Mouse (Mus musculus) heart, postnatal 0 days (tissue): ENCODE results near the gene Ciz1.

Experiments
- CTCF ChIP-seq: IDR thresholded peaks from 2 replicates; pipeline ENCODE4 v1.5.1; 2016; ENCODE audit warnings: antibody characterized with exemption, control low read depth, low read depth
- EP300 ChIP-seq: IDR thresholded peaks from 2 replicates; pipeline ENCODE4 v1.6.1; 2016; ENCODE audit warnings: antibody characterized with exemption, low read depth

- TF ChIP-seq EP300 (no peak), CTCF (no peak)
Observed at GRCm38 (mm10) chr2:32363376-32364106, 11.4 kb downstream of the Ciz1 start.
